Mouse (Mus musculus) stomach, embryonic 16.5 days (tissue): ENCODE results near the gene Ndufb5. TPM values are rescaled to one million over a fixed set of nuclear protein-coding genes. Genes with fewer than 3 reads are reported as not detected.
"Not testable (repeated sequence)": the region's sequence is repeated elsewhere in the genome, so short reads cannot be mapped to it uniquely, and the experiment has no call there.

Experiments
- ATAC-seq: fragments of 200-750 bp; cut with Nextera tagmentation; 2 replicates; pipeline ENCODE4 v1.8.0; 2017; ENCODE audit warnings: moderate number of reproducible peaks, moderate TSS enrichment; ENCODE audit not compliant: insufficient read depth, low FRiP score
- H3K27ac ChIP-seq: fragments of 300-500 bp; sonication (generic); 2 replicates; pipeline ENCODE4 v1.5.1; 2014; ENCODE audit warnings: low read length
- H3K27me3 ChIP-seq: fragments of 300-500 bp; sonication (generic); 2 replicates; pipeline ENCODE4 v1.6.1; 2014; ENCODE audit warnings: low read length, control low read depth, mixed read lengths; ENCODE audit not compliant: control insufficient read depth, insufficient read depth
- H3K36me3 ChIP-seq: fragments of 300-500 bp; sonication (generic); 2 replicates; pipeline ENCODE4 v1.6.1; 2014; ENCODE audit warnings: low read length; ENCODE audit not compliant: control insufficient read depth, insufficient read depth
- H3K4me1 ChIP-seq: fragments of 300-500 bp; sonication (generic); 2 replicates; pipeline ENCODE4 v1.6.1; 2014; ENCODE audit warnings: low read length, control low read depth, mixed read lengths; ENCODE audit not compliant: control insufficient read depth, insufficient read depth
- H3K4me2 ChIP-seq: fragments of 300-500 bp; sonication (generic); 2 replicates; pipeline ENCODE4 v1.6.1; 2014; ENCODE audit warnings: low read depth, low read length, mixed read lengths
- H3K4me3 ChIP-seq: fragments of 300-500 bp; sonication (generic); replicated peaks from 2 replicates; pipeline ENCODE4 v1.5.1; 2014; ENCODE audit warnings: mild to moderate bottlenecking, low read length
- H3K9ac ChIP-seq: fragments of 300-500 bp; sonication (generic); 2 replicates; pipeline ENCODE4 v1.6.1; 2014; ENCODE audit warnings: low read length
- H3K9me3 ChIP-seq: fragments of 300-500 bp; sonication (generic); replicated peaks from 2 replicates; pipeline ENCODE4 v1.6.1; 2016; ENCODE audit warnings: low read length, control low read depth; ENCODE audit not compliant: control insufficient read depth
- WGBS: fragments of 180-500 bp; shearing (Covaris S2); extraction: QIAGEN DNeasy Blood & Tissue Kit; methylation state at CpG from one replicate; pipeline ENCODE4 v1.1.7; 2014; 5-methylcytosine and 5-hydroxymethylcytosine counted together
- polyA plus RNA-seq: library from polyadenylated mRNA; unstranded; fragments of >200 nt; fragmentation: Nextera tagmentation; extraction: Ambion mirVana; gene quantifications from 2 replicates; pipeline ENCODE4 v1.2.1, GENCODE M21; 2015

Ndufb5 gene
- polyA plus RNA-seq, 1 experiment from 2014 or later, result 316 TPM

- Histone ChIP-seq H3K27ac (no peak overlapping the region), H3K4me3 (no peak overlapping the region), H3K9ac (no peak overlapping the region), H3K27me3 (no peaks in the 10 kb centered on the region), H3K9me3 (no peaks in the 10 kb centered on the region), H3K4me2 (no peak overlapping the region), H3K36me3 (no peaks in the 10 kb centered on the region), H3K4me1 (0 out of 2 replicates have a peak, but pooled peaks cover 3% of the 10 kb centered on the region)
- WGBS, result 77% methylated on average over 4 of the region's 4 CpGs
- no peak for ATAC-seq
Measured at GRCm38 (mm10) chr3:32695583-32695980, 41.2 kb upstream of the Ndufb5 start.

- H3K4me2 ChIP-seq, result no peak overlapping the region
- H3K4me1 ChIP-seq, result no peaks in the 10 kb centered on the region
- H3K9ac ChIP-seq, result no peak overlapping the region
- ATAC-seq, result 0 out of 2 replicates have a peak, but pooled peaks have one; percentile 47
- no peak overlapping the region for H3K4me3 ChIP-seq
- no peaks in the 10 kb centered on the region for H3K36me3 ChIP-seq
- H3K9me3 ChIP-seq, result no peaks in the 10 kb centered on the region
- H3K27ac ChIP-seq, result no peak overlapping the region
- whole genome bisulfite sequencing, result 38% methylated on average over 7 of the region's 7 CpGs
- no peaks in the 10 kb centered on the region for H3K27me3 ChIP-seq
Measured at GRCm38 (mm10) chr3:32698228-32698863, 38.4 kb upstream of the Ndufb5 start.

GRCm38 (mm10) chr3:32704021-32704420 lies 32.8 kb upstream of the Ndufb5 start:
- not testable (repeated sequence) for H3K9ac ChIP-seq, H3K27me3 ChIP-seq, H3K4me2 ChIP-seq, H3K36me3 ChIP-seq, H3K27ac ChIP-seq, H3K4me3 ChIP-seq, H3K4me1 ChIP-seq, ATAC-seq, H3K9me3 ChIP-seq
- WGBS, result 88% methylated on average over 6 of the region's 6 CpGs

GRCm38 (mm10) chr3:32704632-32705031 lies 32.2 kb upstream of the Ndufb5 start:
- not testable (repeated sequence) for H3K4me2 ChIP-seq, H3K9ac ChIP-seq, H3K27ac ChIP-seq, H3K36me3 ChIP-seq, H3K9me3 ChIP-seq, ATAC-seq, H3K27me3 ChIP-seq, H3K4me1 ChIP-seq, H3K4me3 ChIP-seq
- 81% methylated on average over 10 of the region's 10 CpGs for WGBS

GRCm38 (mm10) chr3:32705647-32706348 lies 31.0 kb upstream of the Ndufb5 start, which contains the start of gene Actl6a:
Gene Actl6a (plus strand): TSS chr3:32706298.
- not testable (repeated sequence) for H3K4me3 ChIP-seq, ATAC-seq, H3K27ac ChIP-seq, H3K4me1 ChIP-seq, H3K9ac ChIP-seq, H3K4me2 ChIP-seq, H3K36me3 ChIP-seq, H3K9me3 ChIP-seq, H3K27me3 ChIP-seq
- 76% methylated on average over 9 of the region's 9 CpGs for WGBS

GRCm38 (mm10) chr3:32708052-32708367 lies 28.8 kb upstream of the Ndufb5 start:
- 4% methylated on average over 4 of the region's 4 CpGs for WGBS
- Histone ChIP-seq H3K27ac (0 out of 2 replicates have a peak overlapping the region, but pooled peaks have one; percentile 18), H3K4me1 (peaks cover 6% of the 10 kb centered on the region; the same call in 1 of the 2 replicates), H3K4me2 (peak overlapping the region; percentile 59), H3K9me3 (no peaks in the 10 kb centered on the region), H3K4me3 (peak overlapping the region; percentile 100), H3K9ac (0 out of 2 replicates have a peak overlapping the region, but pooled peaks have one; percentile 58), H3K36me3 (peaks cover 8% of the 10 kb centered on the region; the same call in 1 of the 2 replicates), H3K27me3 (no peaks in the 10 kb centered on the region)
- no peak for ATAC-seq

- Histone ChIP-seq H3K4me2 (peak overlapping the region; percentile 82), H3K36me3 (peaks cover 10% of the 10 kb centered on the region; the same call in 1 of the 2 replicates), H3K9ac (peak overlapping the region; percentile 95), H3K27me3 (no peaks in the 10 kb centered on the region), H3K27ac (peak overlapping the region; percentile 91), H3K4me3 (peak overlapping the region; percentile 100), H3K9me3 (no peaks in the 10 kb centered on the region), H3K4me1 (peaks cover 6% of the 10 kb centered on the region; the same call in 1 of the 2 replicates)
- peak; percentile 100 for ATAC-seq
- WGBS, result under 1% methylated on average over 90 of the region's 90 CpGs
Measured at GRCm38 (mm10) chr3:32708368-32709231, 28.2 kb upstream of the Ndufb5 start.

- H3K9me3 ChIP-seq, result no peaks in the 10 kb centered on the region
- WGBS, result 6% methylated on average over 9 of the region's 9 CpGs
- H3K36me3 ChIP-seq, result peaks cover 10% of the 10 kb centered on the region; the same call in 1 of the 2 replicates
- H3K27ac ChIP-seq, result peak overlapping the region; percentile 91
- no peaks in the 10 kb centered on the region for H3K27me3 ChIP-seq
- H3K9ac ChIP-seq, result peak overlapping the region; percentile 95
- H3K4me1 ChIP-seq, result peaks cover 6% of the 10 kb centered on the region; the same call in 1 of the 2 replicates
- H3K4me3 ChIP-seq, result peak overlapping the region; percentile 100
- H3K4me2 ChIP-seq, result peak overlapping the region; percentile 82
- ATAC-seq, result no peak
Measured at GRCm38 (mm10) chr3:32709388-32709787, 27.4 kb upstream of the Ndufb5 start.
